1 mouse cellular context compared by ENCODE assay signal in the genomic region with DNA sequence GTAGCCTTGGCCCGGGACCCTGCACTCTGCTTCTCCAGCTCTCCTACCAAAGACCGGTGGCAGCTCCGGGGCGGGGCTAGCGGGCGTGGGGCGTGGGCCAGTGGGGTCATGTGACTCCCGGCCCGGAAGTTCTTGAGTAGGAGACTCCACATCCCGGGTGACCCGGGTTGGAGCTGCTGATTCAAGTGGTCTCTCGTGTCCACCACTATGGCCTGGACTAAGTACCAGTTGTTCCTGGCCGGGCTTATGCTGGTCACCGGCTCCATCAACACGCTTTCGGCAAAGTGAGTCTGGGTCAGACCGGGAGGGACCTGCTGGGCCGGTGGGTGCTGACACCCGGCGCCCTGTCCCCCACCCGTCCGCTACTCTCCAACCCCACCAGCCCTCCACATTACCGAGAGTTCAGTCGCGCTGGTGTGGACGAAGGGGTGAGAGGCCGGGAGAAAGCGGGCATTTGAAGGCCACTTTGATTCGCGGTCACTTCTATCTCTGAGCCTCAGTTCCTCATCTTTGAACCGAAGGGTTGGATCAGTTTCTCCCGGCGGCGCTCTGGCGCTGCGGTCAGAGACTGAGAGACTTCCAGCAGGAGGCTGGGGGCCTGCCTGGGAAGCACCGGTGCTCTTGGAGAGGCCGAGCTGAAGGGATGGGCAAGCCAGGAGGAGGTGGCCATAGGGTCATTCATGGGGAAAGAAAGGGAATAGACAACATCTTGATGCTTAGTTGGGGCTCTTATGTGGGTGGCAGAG.
TF ChIP-seq lines count a peak whose summit lies in the region.

TSS of gene Slc35f6 (plus strand) at position 119 of the 746 bp plus-strand sequence.

TF ChIP-seq in CH12.LX, 34 proteins besides CTCF, POLR2A, EP300 and RAD21 (continued from another document):
- peak; percentile 85 for TF ChIP-seq ELF1 (IDR thresholded peaks at IDR 0.05; ENCODE audit: low read depth, low read length)
- TF ChIP-seq E2F4 (IDR thresholded peaks at IDR 0.05; ENCODE audit: insufficient replicate concordance, low read depth, low read length), result no peak
- TF ChIP-seq SIN3A (IDR thresholded peaks at IDR 0.05; ENCODE audit: low read length), result peak; percentile 68; the same call in 1 of the 2 replicates
- no peak for TF ChIP-seq KAT2A (IDR thresholded peaks at IDR 0.05; ENCODE audit: insufficient replicate concordance, low read length)
- TF ChIP-seq CHD1 (IDR thresholded peaks at IDR 0.05; ENCODE audit: low read depth, low read length), result no peak
- TF ChIP-seq ZNF384 (IDR thresholded peaks at IDR 0.05; ENCODE audit: low read depth, low read length), result no peak
- TF ChIP-seq TCF12 (IDR thresholded peaks at IDR 0.05; ENCODE audit: low read depth, low read length), result peak; percentile 47; the same call in 1 of the 2 replicates
- TF ChIP-seq MYC (IDR thresholded peaks at IDR 0.05; ENCODE audit: low read depth, low read length), result no peak
- no peak for TF ChIP-seq MAFK (IDR thresholded peaks at IDR 0.05; ENCODE audit: insufficient replicate concordance, low read length)
- TF ChIP-seq HCFC1 (IDR thresholded peaks at IDR 0.05; ENCODE audit: low read depth, low read length), result peak; percentile 70
- TF ChIP-seq USF1 (IDR thresholded peaks at IDR 0.05; ENCODE audit: low read depth, low read length), result peak; percentile 92
- 0 out of 2 replicates have a peak, but pooled peaks have one; percentile 7 for TF ChIP-seq IRF4 (IDR thresholded peaks at IDR 0.05; ENCODE audit: low read depth, low read length)
- no peak for TF ChIP-seq ZC3H11A (IDR thresholded peaks at IDR 0.05; ENCODE audit: low read depth, low read length)
- peak; percentile 32; the same call in 1 of the 2 replicates for TF ChIP-seq MAX (IDR thresholded peaks at IDR 0.05; ENCODE audit: low read length)
- TF ChIP-seq MAZ (IDR thresholded peaks at IDR 0.05; ENCODE audit: low read depth, low read length), result peak; percentile 20; the same call in 1 of the 2 replicates
- no peak for TF ChIP-seq SMC3 (IDR thresholded peaks at IDR 0.05; ENCODE audit: low read depth, low read length)
- 0 out of 2 replicates have a peak, but pooled peaks have one; percentile 41 for TF ChIP-seq POLR2AphosphoS2 (IDR thresholded peaks at IDR 0.05; ENCODE audit: low read depth, low read length)
- TF ChIP-seq GABPA (IDR thresholded peaks at IDR 0.05; ENCODE audit: insufficient replicate concordance, low read depth, low read length), result no peak
- no peak for TF ChIP-seq MEF2A (IDR thresholded peaks at IDR 0.05; ENCODE audit: borderline replicate concordance, low read depth, low read length)
- TF ChIP-seq JUN (IDR thresholded peaks at IDR 0.05; ENCODE audit: insufficient read depth, low read depth, low read length), result no peak
- TF ChIP-seq CHD2 (IDR thresholded peaks at IDR 0.05; ENCODE audit: low read length), result no peak
- peak; percentile 85 for TF ChIP-seq USF2 (conservative IDR thresholded peaks at IDR 0.05; ENCODE audit: low read depth, low read length)
- TF ChIP-seq JUND (conservative IDR thresholded peaks at IDR 0.05; ENCODE audit: low read depth, low read length), result no peak
- peak; percentile 65; the same call in 1 of the 2 replicates for TF ChIP-seq NELFE (IDR thresholded peaks at IDR 0.05; ENCODE audit: low read depth, low read length)
- peak; percentile 57 for TF ChIP-seq MXI1 (IDR thresholded peaks at IDR 0.05; ENCODE audit: low read depth, low read length)
- no peak for TF ChIP-seq BHLHE40 (IDR thresholded peaks at IDR 0.05; ENCODE audit: low read depth, low read length)
- peak; percentile 68; the same call in 1 of the 2 replicates for TF ChIP-seq ZMIZ1 (IDR thresholded peaks at IDR 0.05; ENCODE audit: low read depth, low read length)
